Mouse (Mus musculus) heart, postnatal 0 days (tissue): Measurements from ENCODE around the gene Dnhd1.
"Not testable (repeated sequence)": the region's sequence is repeated elsewhere in the genome, so short reads cannot be mapped to it uniquely, and the experiment has no call there.

ENCODE experiments used
- CTCF ChIP-seq: IDR thresholded peaks from 2 replicates; pipeline ENCODE4 v1.5.1; 2016; ENCODE audit warnings: antibody characterized with exemption, control low read depth, low read depth
- EP300 ChIP-seq: IDR thresholded peaks from 2 replicates; pipeline ENCODE4 v1.6.1; 2016; ENCODE audit warnings: antibody characterized with exemption, low read depth

DNA sequence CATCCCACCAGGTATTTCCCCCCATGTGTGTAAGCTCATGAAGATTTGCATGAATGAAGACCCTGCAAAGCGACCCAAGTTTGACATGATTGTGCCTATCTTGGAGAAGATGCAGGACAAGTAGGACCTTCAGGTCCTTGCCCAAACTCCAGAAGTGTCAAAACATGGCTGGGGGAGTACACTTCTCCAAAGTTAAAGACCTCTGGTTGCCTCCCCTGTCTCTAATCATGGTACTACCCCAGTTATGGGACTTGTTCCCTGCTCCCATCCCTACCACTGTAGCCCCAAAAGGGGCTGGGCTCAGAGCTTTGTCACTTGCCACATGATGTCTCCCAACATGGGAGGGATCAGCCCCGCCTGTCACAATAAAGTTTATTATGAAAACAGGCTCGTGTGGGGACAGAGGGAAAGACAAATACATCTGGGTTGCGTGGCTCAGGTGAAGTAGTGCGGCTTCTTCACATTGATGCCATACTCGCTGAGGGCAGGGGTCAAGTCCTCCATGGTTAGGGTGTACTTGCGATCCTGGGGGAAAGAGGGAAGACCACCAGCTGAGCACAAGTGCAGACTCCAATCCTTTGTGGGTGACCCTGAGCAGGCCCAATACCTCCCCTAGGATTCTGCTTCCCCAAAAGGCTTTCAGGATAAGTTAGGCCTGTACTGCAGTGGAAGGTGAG lies 92.0 kb downstream of the Dnhd1 start:
- TF ChIP-seq EP300, CTCF: not testable (repeated sequence)
